Mouse (Mus musculus) hindbrain, embryonic 14.5 days (tissue): Measurements from ENCODE around the gene Rin2. TPM values are rescaled to one million over a fixed set of nuclear protein-coding genes. Genes with fewer than 3 reads are reported as not detected.
A peak's percentile ranks its signal among the peaks of the same experiment; 100 is the strongest.

Source experiments
- ATAC-seq: fragments of 200-750 bp; cut with Nextera tagmentation; 2 replicates; pipeline ENCODE4 v1.8.0; 2017; ENCODE audit warnings: moderate number of reproducible peaks, mild to moderate bottlenecking, moderate TSS enrichment, moderate library complexity; ENCODE audit not compliant: low FRiP score
- DNase-seq: peaks from one replicate; pipeline ENCODE4 v3.0.0-alpha.2; 2015; ENCODE audit warnings: low spot score
- H3K27ac ChIP-seq: fragments of 300-500 bp; sonication (generic); 2 replicates; pipeline ENCODE4 v1.5.1; 2014; ENCODE audit warnings: mild to moderate bottlenecking, moderate library complexity
- H3K27me3 ChIP-seq: fragments of 300-500 bp; sonication (generic); 2 replicates; pipeline ENCODE4 v1.6.1; 2014; ENCODE audit warnings: mild to moderate bottlenecking, low read length, mixed read lengths; ENCODE audit not compliant: control insufficient read depth, insufficient read depth
- H3K36me3 ChIP-seq: fragments of 300-500 bp; sonication (generic); replicated peaks from 2 replicates; pipeline ENCODE4 v1.6.1; 2014; ENCODE audit not compliant: control insufficient read depth, insufficient read depth
- H3K4me1 ChIP-seq: fragments of 300-500 bp; sonication (generic); replicated peaks from 2 replicates; pipeline ENCODE4 v1.6.1; 2014; ENCODE audit warnings: antibody characterized with exemption, low read length, mixed read lengths; ENCODE audit not compliant: control insufficient read depth, insufficient read depth
- H3K4me2 ChIP-seq: fragments of 300-500 bp; sonication (generic); replicated peaks from 2 replicates; pipeline ENCODE4 v1.6.1; 2014; ENCODE audit warnings: mild to moderate bottlenecking, moderate library complexity
- H3K4me3 ChIP-seq: fragments of 300-500 bp; sonication (generic); replicated peaks from 2 replicates; pipeline ENCODE4 v1.5.1; 2014; ENCODE audit warnings: mild to moderate bottlenecking, low read length
- H3K9ac ChIP-seq: fragments of 300-500 bp; sonication (generic); 2 replicates; pipeline ENCODE4 v1.6.1; 2014
- H3K9me3 ChIP-seq: fragments of 300-500 bp; sonication (generic); 2 replicates; pipeline ENCODE4 v1.6.1; 2016; ENCODE audit warnings: low read length; ENCODE audit not compliant: control insufficient read depth
- WGBS: fragments of 180-500 bp; shearing (Covaris S2); extraction: QIAGEN DNeasy Blood & Tissue Kit; methylation state at CpG from one replicate; pipeline ENCODE4 v1.1.7; 2014; 5-methylcytosine and 5-hydroxymethylcytosine counted together
- polyA plus RNA-seq: library from polyadenylated mRNA; unstranded; fragments of >200 nt; fragmentation: Nextera tagmentation; extraction: Ambion mirVana; gene quantifications from 2 replicates; pipeline ENCODE4 v1.2.1, GENCODE M21; 2014

The Rin2 gene
- polyA plus RNA-seq, 1 experiment from 2014 or later: 17.1 TPM

DNA sequence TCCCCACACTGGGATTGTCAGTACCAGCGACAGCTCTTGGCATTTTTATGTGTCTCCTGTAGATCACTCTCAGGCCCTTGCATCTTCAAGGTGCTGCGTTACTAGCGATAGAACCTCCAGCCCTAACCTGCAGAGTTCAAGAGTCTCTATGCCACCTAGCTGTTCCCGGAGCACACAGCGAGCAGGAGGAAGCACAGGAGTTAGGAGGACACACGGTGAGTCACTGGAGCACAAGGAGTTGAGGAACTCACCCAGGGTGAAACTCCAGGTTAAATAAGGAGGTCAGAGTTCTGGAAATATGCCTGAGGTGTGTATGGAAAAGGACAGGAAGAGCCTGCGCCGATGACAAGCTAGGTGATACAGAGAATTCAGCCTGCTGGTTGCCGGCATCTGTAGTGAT lies 5.7 kb downstream of the Rin2 start:
- H3K4me2 ChIP-seq: no peak overlapping the region
- H3K9me3 ChIP-seq: no peaks in the 10 kb centered on the region
- no peaks in the 10 kb centered on the region for H3K27me3 ChIP-seq
- 87% methylated on average over 9 of the region's 9 CpGs for WGBS
- peaks cover 10% of the 10 kb centered on the region for H3K4me1 ChIP-seq
- DNase-seq: no peak
- H3K36me3 ChIP-seq: no peaks in the 10 kb centered on the region
- no peak overlapping the region for H3K9ac ChIP-seq
- no peak overlapping the region for H3K4me3 ChIP-seq
- H3K27ac ChIP-seq: no peak overlapping the region
- ATAC-seq: no peak

DNA sequence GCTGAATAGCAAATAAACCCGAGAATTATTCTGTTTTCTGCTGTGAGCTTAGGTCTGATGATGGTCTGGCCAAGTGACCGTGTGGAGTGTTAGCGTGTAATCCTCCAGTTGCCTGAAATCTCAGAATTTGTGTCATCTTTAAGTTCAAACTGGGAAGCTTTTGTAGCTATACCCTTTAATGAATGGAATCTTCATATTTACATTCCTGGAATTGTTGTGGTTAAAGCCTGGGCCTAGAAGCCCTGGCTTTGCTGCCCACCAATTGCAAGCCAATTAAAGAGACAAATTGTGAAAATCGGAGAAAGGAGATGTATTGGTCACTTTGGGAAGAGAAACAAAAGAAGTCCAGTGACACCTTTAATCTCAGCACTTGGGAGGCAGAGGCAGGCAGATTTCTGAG lies 6.6 kb downstream of the Rin2 start:
- Histone ChIP-seq H3K9me3 (no peaks in the 10 kb centered on the region), H3K4me3 (no peak overlapping the region), H3K36me3 (no peaks in the 10 kb centered on the region), H3K4me1 (peaks cover 2% of the 10 kb centered on the region), H3K27ac (no peak overlapping the region), H3K4me2 (no peak overlapping the region), H3K9ac (no peak overlapping the region), H3K27me3 (no peaks in the 10 kb centered on the region)
- ATAC-seq: no peak
- WGBS: 89% methylated on average over 4 of the region's 4 CpGs
- no peak for DNase-seq

DNA sequence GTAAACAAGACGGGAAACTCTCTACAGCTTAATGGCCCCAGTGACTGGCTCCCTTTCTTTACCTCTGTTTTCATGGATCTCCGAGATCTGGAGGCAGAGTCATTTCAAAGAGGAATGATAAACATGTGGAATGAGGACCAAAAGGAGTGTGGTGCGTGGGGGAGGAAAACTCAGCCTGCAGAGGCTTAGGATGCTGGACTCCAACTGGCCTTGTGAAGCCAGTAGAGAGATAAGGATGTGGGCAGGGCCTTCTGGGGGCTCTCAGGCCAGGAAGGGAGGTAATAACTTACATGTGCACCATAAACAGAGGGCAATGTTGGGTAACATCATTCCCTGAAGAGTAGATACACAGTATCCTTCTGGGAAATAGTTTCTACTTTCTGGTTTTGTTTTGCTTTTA lies 7.9 kb downstream of the Rin2 start:
- H3K9ac ChIP-seq: no peak overlapping the region
- WGBS: 78% methylated on average over 3 of the region's 3 CpGs
- no peak overlapping the region for H3K4me3 ChIP-seq
- no peaks in the 10 kb centered on the region for H3K27me3 ChIP-seq
- no peaks in the 10 kb centered on the region; the same call in 1 of the 2 replicates for H3K4me1 ChIP-seq
- no peaks in the 10 kb centered on the region for H3K36me3 ChIP-seq
- no peak for ATAC-seq
- no peak overlapping the region for H3K27ac ChIP-seq
- no peak overlapping the region for H3K4me2 ChIP-seq
- H3K9me3 ChIP-seq: no peaks in the 10 kb centered on the region
- DNase-seq: no peak

DNA sequence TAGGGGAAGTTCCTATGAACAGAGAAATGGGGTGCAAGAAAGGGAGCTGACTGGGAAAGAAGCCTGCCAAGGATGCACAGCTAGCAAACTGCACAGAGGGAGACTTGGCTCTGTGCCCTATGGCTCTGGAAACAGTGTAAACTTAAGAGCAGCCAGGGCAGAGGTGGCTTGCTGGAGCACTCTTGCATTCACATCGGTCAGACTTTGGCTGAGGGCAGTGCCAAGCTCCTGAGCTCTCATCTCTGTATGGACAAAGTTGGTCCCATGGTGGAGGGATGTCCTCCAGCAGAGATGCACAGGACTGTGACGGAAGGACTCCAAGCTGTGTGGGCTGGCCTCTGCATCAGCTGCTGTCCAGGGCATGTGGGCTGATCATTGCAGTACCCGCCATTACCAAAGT lies 8.5 kb downstream of the Rin2 start:
- DNase-seq: peak; percentile 34
- 79% methylated on average over 3 of the region's 3 CpGs for WGBS
- Histone ChIP-seq H3K36me3 (no peaks in the 10 kb centered on the region), H3K9me3 (no peaks in the 10 kb centered on the region), H3K27me3 (no peaks in the 10 kb centered on the region), H3K9ac (no peak overlapping the region), H3K27ac (no peak overlapping the region), H3K4me1 (no peaks in the 10 kb centered on the region; the same call in 1 of the 2 replicates), H3K4me3 (no peak overlapping the region), H3K4me2 (no peak overlapping the region)
- no peak for ATAC-seq

DNA sequence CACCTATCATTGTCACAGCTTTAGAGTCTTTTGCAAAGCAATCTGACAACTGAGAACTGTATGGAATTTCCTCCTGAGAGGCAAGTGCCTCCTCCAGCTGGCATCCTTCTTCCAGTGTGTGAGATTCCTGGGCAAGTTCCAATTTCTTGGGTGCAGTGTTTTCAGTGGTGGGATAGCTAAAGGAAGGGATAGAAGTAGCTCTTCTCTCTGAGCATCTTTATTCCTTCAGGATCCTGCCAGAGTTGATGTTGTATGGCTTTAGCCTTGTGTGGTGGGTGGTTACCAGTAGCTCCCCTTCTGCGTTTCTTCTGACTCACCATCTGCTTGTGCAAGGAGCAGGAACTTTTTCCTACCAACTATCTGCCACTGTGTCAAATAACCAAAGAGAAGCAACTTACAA lies 9.1 kb downstream of the Rin2 start:
- Histone ChIP-seq H3K9me3 (no peaks in the 10 kb centered on the region), H3K4me3 (no peak overlapping the region), H3K4me1 (no peaks in the 10 kb centered on the region; the same call in 1 of the 2 replicates), H3K9ac (no peak overlapping the region), H3K27me3 (no peaks in the 10 kb centered on the region), H3K36me3 (no peaks in the 10 kb centered on the region), H3K4me2 (no peak overlapping the region), H3K27ac (no peak overlapping the region)
- 91% methylated on average over 1 of the region's 1 CpGs for WGBS
- ATAC-seq (no peak), DNase-seq (no peak)

DNA sequence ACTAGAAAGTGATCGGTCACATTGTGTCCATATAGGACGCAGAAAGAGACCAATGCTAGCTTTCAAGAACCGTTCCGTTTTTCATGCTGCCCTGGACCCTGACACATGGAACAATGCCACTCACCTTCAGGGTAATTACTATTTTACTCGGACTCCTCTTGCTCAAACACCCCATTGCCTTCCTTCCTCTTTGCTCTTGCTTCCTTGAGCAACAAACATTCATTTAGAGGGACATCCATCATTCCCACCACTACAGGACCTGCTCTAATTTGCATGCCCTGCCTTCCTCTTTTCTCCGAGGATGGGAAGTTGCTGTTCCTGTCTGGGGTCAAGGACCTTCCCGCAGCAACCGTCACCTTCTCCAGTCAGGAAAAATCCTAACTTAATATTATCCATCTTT lies 9.9 kb downstream of the Rin2 start:
- Histone ChIP-seq H3K9me3 (no peaks in the 10 kb centered on the region), H3K4me3 (no peak overlapping the region), H3K27me3 (no peaks in the 10 kb centered on the region), H3K27ac (no peak overlapping the region), H3K36me3 (no peaks in the 10 kb centered on the region), H3K4me1 (no peaks in the 10 kb centered on the region; the same call in 1 of the 2 replicates), H3K9ac (no peak overlapping the region), H3K4me2 (no peak overlapping the region)
- 79% methylated on average over 8 of the region's 8 CpGs for WGBS
- ATAC-seq: no peak
- no peak for DNase-seq

DNA sequence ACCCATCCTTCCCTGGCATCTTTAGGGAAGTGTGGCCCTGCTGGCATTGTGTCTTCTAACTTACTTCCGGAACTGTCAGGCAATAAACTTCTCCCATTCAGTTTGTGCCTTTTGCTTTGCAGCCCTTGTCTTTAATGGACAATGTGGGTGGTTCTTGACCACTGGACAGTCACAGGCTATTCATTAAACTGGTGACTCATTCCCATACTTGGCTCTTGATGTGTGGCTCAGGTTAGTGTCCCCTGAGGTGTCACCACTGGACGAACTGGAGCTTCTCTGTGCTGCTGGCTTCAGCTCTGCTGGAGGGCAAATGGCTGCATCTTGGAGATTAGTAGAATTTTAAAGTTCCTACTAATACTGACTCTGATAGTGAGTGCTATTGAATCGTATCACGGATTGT lies 11.0 kb downstream of the Rin2 start:
- 90% methylated on average over 4 of the region's 4 CpGs for WGBS
- no peaks in the 10 kb centered on the region for H3K36me3 ChIP-seq

DNA sequence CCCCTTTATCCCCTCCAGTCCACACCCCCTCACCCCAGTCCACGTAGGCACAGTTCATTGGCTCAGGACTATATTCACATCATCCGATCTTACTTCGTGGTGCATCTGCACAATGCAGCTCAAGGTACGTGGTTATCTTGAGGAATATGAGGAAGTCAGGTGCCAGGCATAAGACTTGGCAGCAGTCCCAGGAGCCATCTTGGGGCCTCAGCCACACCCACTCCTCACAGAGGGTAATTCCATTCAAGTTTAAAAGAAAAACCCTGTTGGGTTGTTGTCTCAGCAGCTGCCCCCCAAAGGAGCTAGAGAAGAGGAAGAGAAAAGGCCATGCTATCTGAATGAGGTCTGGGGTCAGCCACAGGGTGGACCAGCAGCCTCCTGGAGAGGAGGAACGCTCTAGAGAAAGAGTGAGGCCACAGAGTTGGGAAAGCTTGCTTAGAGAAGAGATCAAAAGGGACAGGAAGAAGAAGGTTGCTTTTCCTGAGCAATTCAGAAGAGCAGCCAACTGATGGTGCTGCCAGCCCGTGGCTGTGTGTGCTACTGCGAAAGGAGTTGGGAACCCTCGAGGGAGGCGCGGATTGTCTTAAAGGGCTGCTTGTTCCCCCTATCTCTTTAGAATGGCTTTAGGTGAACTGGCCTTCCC lies 16.5 kb downstream of the Rin2 start:
- Histone ChIP-seq H3K4me1 (no peaks in the 10 kb centered on the region), H3K4me2 (no peak overlapping the region), H3K9ac (no peak overlapping the region), H3K4me3 (no peak overlapping the region), H3K27ac (no peak overlapping the region), H3K9me3 (no peaks in the 10 kb centered on the region), H3K36me3 (no peaks in the 10 kb centered on the region), H3K27me3 (no peaks in the 10 kb centered on the region)
- WGBS: 74% methylated on average over 10 of the region's 10 CpGs
- DNase-seq (no peak), ATAC-seq (no peak)

More for the DNA sequence above, 11.0 kb downstream of the Rin2 start:
- Histone ChIP-seq H3K27ac (no peak overlapping the region), H3K4me1 (no peaks in the 10 kb centered on the region; the same call in 1 of the 2 replicates), H3K9ac (no peak overlapping the region), H3K9me3 (no peaks in the 10 kb centered on the region), H3K4me3 (no peak overlapping the region), H3K27me3 (no peaks in the 10 kb centered on the region), H3K4me2 (no peak overlapping the region)
- ATAC-seq (no peak), DNase-seq (no peak)

DNA sequence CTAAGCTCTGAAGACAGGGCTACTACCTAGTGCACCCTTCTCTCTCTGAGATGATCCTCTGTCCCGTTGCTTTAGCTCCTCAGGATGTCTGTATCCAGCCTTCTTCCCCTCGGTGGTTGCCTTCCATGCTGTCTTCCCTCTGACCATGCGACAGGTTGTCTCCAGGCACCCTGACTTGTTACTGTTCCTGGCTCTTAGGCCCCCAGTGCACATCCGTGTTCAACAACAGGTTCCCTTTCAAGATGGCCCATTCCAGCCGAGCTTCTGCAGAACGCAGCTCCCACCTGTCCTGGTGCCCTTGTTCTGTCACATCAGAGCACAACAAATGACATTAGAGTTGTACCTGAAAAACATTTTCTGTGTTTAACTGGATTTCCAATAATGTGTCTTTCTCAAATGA lies 22.1 kb downstream of the Rin2 start:
- ATAC-seq (no peak), DNase-seq (no peak)
- no peak overlapping the region for H3K4me3 ChIP-seq
- H3K27ac ChIP-seq: no peak overlapping the region
- no peaks in the 10 kb centered on the region for H3K27me3 ChIP-seq
- no peaks in the 10 kb centered on the region for H3K9me3 ChIP-seq
- H3K36me3 ChIP-seq: no peaks in the 10 kb centered on the region
- WGBS: 88% methylated on average over 6 of the region's 6 CpGs
- H3K4me2 ChIP-seq: no peak overlapping the region
- no peak overlapping the region for H3K9ac ChIP-seq
- H3K4me1 ChIP-seq: no peaks in the 10 kb centered on the region
